ENCODE assay signal across 8 mouse cellular contexts in genomic region chr19:44655719-44656118, GRCm38 (mm10).
DNase-seq lines count a peak whose midpoint lies in the region; ATAC-seq lines count a peak whose summit lies in the region.

No protein-coding gene starts in this region.

- peak; percentile 59 for ATAC-seq in embryonic facial prominence, embryonic 11.5 days (replicated peaks; ENCODE audit: insufficient number of reproducible peaks, low FRiP score, low TSS enrichment, low read depth)
- peak; percentile 60; the same call in 1 of the 2 replicates for ATAC-seq in midbrain, embryonic 12.5 days (ENCODE audit: low FRiP score, low read depth)
- no peak for ATAC-seq in erythroid progenitor cell, adult 5-6 weeks (replicated peaks; ENCODE audit: low FRiP score, poor library complexity, severe bottlenecking)

- no peaks in the 10 kb centered on the region for H3K36me3 ChIP-seq in embryonic facial prominence, embryonic 11.5 days (replicated peaks; ENCODE audit: control insufficient read depth, insufficient read depth, low read depth, low read length)
- H3K36me3 ChIP-seq in midbrain, embryonic 12.5 days, result no peaks in the 10 kb centered on the region

- H3K9me3 ChIP-seq in embryonic facial prominence, embryonic 11.5 days (replicated peaks; ENCODE audit: control insufficient read depth, low read length), result no peaks in the 10 kb centered on the region
- H3K9me3 ChIP-seq in midbrain, embryonic 12.5 days, result no peaks in the 10 kb centered on the region

- DNase-seq in gastrocnemius, postnatal 10 days, result peak; percentile 56
- no peak for DNase-seq in gastrocnemius, postnatal 25 days
- DNase-seq in urinary bladder, postnatal 14 days (ENCODE audit: low spot score), result peak; percentile 58
- no peak for DNase-seq in urinary bladder, postnatal 10 days (ENCODE audit: low spot score)
- DNase-seq in embryonic facial prominence, embryonic 11.5 days (ENCODE audit: low spot score), result peak; percentile 69
- DNase-seq in kidney, adult 18-20 months, result peak; percentile 59

- no peak overlapping the region for H3K9ac ChIP-seq in embryonic facial prominence, embryonic 11.5 days (replicated peaks; ENCODE audit: low read length)
- no peak overlapping the region for H3K9ac ChIP-seq in midbrain, embryonic 12.5 days (replicated peaks)

- no peak overlapping the region for H3K4me3 ChIP-seq in embryonic facial prominence, embryonic 11.5 days (ENCODE audit: low read depth, low read length)
- no peak overlapping the region for H3K4me3 ChIP-seq in midbrain, embryonic 12.5 days

- H3K27ac ChIP-seq in embryonic facial prominence, embryonic 11.5 days (replicated peaks; ENCODE audit: low read depth, low read length), result no peak overlapping the region
- no peak overlapping the region for H3K27ac ChIP-seq in midbrain, embryonic 12.5 days (replicated peaks)

- under 1% methylated on average over 6 of the region's 6 CpGs for WGBS in embryonic facial prominence, embryonic 11.5 days
- WGBS in midbrain, embryonic 12.5 days, result 2% methylated on average over 6 of the region's 6 CpGs

- no peaks in the 10 kb centered on the region for H3K4me1 ChIP-seq in embryonic facial prominence, embryonic 11.5 days (ENCODE audit: control insufficient read depth, insufficient read depth, low read length)
- H3K4me1 ChIP-seq in midbrain, embryonic 12.5 days, result peaks cover 11% of the 10 kb centered on the region

- H3K27me3 ChIP-seq in embryonic facial prominence, embryonic 11.5 days (ENCODE audit: control insufficient read depth, insufficient read depth, low read length), result peaks cover 9% of the 10 kb centered on the region
- H3K27me3 ChIP-seq in midbrain, embryonic 12.5 days, result peaks cover 88% of the 10 kb centered on the region

- no peak overlapping the region for H3K4me2 ChIP-seq in embryonic facial prominence, embryonic 11.5 days (ENCODE audit: low read depth, low read length)
- H3K4me2 ChIP-seq in midbrain, embryonic 12.5 days (replicated peaks), result no peak overlapping the region

Comparison
In these comparisons a context has a peak if more than half of its experiments do, and no peak if none do; other contexts are left out.
1. DNase-seq: peak in gastrocnemius, postnatal 10 days (single experiment), urinary bladder, postnatal 14 days (single experiment), embryonic facial prominence, embryonic 11.5 days (single experiment) and kidney, adult 18-20 months (single experiment); none in gastrocnemius, postnatal 25 days (single experiment) and urinary bladder, postnatal 10 days (single experiment).